Mouse (Mus musculus): ENCODE data around the gene Plcl2. TPM values are rescaled to one million over a fixed set of nuclear protein-coding genes. Genes with fewer than 3 reads are reported as not detected.

Gene Plcl2
- total RNA-seq, 1 experiment = 2.7 TPM

GRCm38 (mm10) chr17:50480867-50481266, 28.3 kb upstream of the Plcl2 start:
- H3K4me3 ChIP-seq (ENCODE audit: insufficient read depth in 1 of 2, low read depth in 1 of 2, low read length in 2 of 2, poor library complexity in 1 of 2, severe bottlenecking in 1 of 2) = no peak overlapping the region
- in situ Hi-C loops (cut with MboI; ENCODE audit: low sequenced_read_pairs in 2 of 2, unreplicated experiment in 2 of 2) = no loop called here
- no peaks in the 10 kb centered on the region; a peak in 1 of 4 replicates for H3K4me1 ChIP-seq (ENCODE audit: control insufficient read depth in 2 of 2, insufficient read depth in 2 of 2, low read length in 2 of 2, poor library complexity in 1 of 2)
- TF ChIP-seq ZNF384 (IDR thresholded peaks at IDR 0.05; ENCODE audit: low read depth, low read length) = no peak
- H3K27ac ChIP-seq (ENCODE audit: insufficient read depth, low read depth, low read length, poor library complexity, severe bottlenecking) = no peak overlapping the region
- no peak for DNase-seq (ENCODE audit: low read depth, low spot score)
- no peaks in the 10 kb centered on the region for H3K36me3 ChIP-seq (ENCODE audit: control insufficient read depth, insufficient read depth, low read length, poor library complexity, severe bottlenecking)
- no peak overlapping the region for H3K9ac ChIP-seq (ENCODE audit: insufficient read depth, low read depth, low read length, poor library complexity, severe bottlenecking)
- H3K9me3 ChIP-seq (ENCODE audit: control insufficient read depth, insufficient read depth, low read depth, low read length) = no peaks in the 10 kb centered on the region

DNA sequence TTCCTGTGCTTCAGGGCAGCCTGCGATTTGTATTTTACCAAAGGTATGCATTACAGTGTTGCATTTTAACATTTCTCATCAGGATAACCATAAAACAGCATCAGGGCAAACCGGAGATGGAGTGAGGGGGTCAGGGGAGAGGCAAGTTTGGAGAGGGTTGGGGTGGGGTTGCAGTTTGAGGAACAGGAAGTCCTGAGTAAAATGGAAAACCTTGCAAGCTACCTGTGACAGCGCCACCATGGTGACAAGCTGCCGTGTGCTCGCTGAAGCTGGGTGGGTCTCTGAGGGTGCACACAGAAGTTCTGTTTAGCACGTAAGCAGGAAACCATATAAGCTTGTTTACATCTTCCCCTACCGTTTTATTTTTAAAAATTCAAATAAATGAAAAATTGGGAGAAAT, 25.5 kb upstream of the Plcl2 start:
- in situ Hi-C loops (cut with MboI; ENCODE audit: low sequenced_read_pairs in 2 of 2, unreplicated experiment in 2 of 2) = no loop called here
- no peak overlapping the region for H3K4me3 ChIP-seq (ENCODE audit: insufficient read depth in 1 of 2, low read depth in 1 of 2, low read length in 2 of 2, poor library complexity in 1 of 2, severe bottlenecking in 1 of 2)
- no peaks in the 10 kb centered on the region; a peak in 1 of 4 replicates for H3K4me1 ChIP-seq (ENCODE audit: control insufficient read depth in 2 of 2, insufficient read depth in 2 of 2, low read length in 2 of 2, poor library complexity in 1 of 2)

GRCm38 (mm10) chr17:50484981-50485380, 24.2 kb upstream of the Plcl2 start:
- no peak for DNase-seq (ENCODE audit: low read depth, low spot score)

More for the DNA sequence above, 25.5 kb upstream of the Plcl2 start:
- no peak overlapping the region for H3K27ac ChIP-seq (ENCODE audit: insufficient read depth, low read depth, low read length, poor library complexity, severe bottlenecking)
- no peak for DNase-seq (ENCODE audit: low read depth, low spot score)
- no peaks in the 10 kb centered on the region for H3K36me3 ChIP-seq (ENCODE audit: control insufficient read depth, insufficient read depth, low read length, poor library complexity, severe bottlenecking)
- no peaks in the 10 kb centered on the region for H3K9me3 ChIP-seq (ENCODE audit: control insufficient read depth, insufficient read depth, low read depth, low read length)
- no peak overlapping the region for H3K9ac ChIP-seq (ENCODE audit: insufficient read depth, low read depth, low read length, poor library complexity, severe bottlenecking)
- no peak for TF ChIP-seq CHD2 (IDR thresholded peaks at IDR 0.05; ENCODE audit: low read depth, low read length)
- no peak for TF ChIP-seq MAFK (IDR thresholded peaks at IDR 0.05; ENCODE audit: insufficient read depth, low read depth, low read length)
- no peak for TF ChIP-seq ZNF384 (IDR thresholded peaks at IDR 0.05; ENCODE audit: low read depth, low read length)
- no peak for TF ChIP-seq ZC3H11A (IDR thresholded peaks at IDR 0.05; ENCODE audit: borderline replicate concordance, low read depth, low read length)
- no peak for TF ChIP-seq HCFC1 (IDR thresholded peaks at IDR 0.05; ENCODE audit: borderline replicate concordance, insufficient read depth, low read length)

DNA sequence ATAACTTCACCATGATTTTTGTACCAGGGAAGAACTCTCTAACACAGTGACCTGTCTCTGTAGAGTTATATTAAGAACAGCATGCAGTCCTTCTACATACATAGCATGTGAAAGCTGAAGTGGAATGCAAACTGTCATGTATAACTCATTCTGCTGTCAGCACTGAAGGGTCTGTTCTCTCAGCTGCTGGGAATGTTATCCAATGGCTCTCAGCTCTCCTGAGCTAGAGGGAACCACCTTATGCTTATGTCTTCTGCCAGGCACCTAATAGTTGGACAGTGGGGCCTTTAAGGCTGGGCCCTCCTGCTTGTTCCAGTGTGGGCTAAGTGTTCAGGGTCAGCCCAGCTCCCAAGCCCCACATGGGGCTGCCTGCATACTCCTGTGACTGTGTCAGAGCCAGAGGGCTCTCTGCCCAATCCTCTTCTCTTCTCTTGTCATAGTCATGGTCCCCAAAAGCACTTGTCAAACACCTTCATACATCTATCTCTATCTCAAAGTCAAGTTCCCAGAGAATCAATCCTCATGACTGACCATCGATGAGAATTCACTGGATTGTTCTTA, 22.1 kb upstream of the Plcl2 start:
- Histone ChIP-seq H3K36me3 (ENCODE audit: control insufficient read depth, insufficient read depth, low read length, poor library complexity, severe bottlenecking) (no peaks in the 10 kb centered on the region), H3K4me3 (ENCODE audit: insufficient read depth in 1 of 2, low read depth in 1 of 2, low read length in 2 of 2, poor library complexity in 1 of 2, severe bottlenecking in 1 of 2) (no peak overlapping the region), H3K9me3 (ENCODE audit: control insufficient read depth, insufficient read depth, low read depth, low read length) (no peaks in the 10 kb centered on the region), H3K4me1 (ENCODE audit: control insufficient read depth in 2 of 2, insufficient read depth in 2 of 2, low read length in 2 of 2, poor library complexity in 1 of 2) (no peaks in the 10 kb centered on the region; a peak in 1 of 4 replicates), H3K27ac (ENCODE audit: insufficient read depth, low read depth, low read length, poor library complexity, severe bottlenecking) (no peak overlapping the region), H3K9ac (ENCODE audit: insufficient read depth, low read depth, low read length, poor library complexity, severe bottlenecking) (no peak overlapping the region)
- DNase-seq (ENCODE audit: low read depth, low spot score) = no peak
- no peak for TF ChIP-seq CHD2 (IDR thresholded peaks at IDR 0.05; ENCODE audit: low read depth, low read length)
- no peak for TF ChIP-seq ZNF384 (IDR thresholded peaks at IDR 0.05; ENCODE audit: low read depth, low read length)
- no peak for TF ChIP-seq MAFK (IDR thresholded peaks at IDR 0.05; ENCODE audit: insufficient read depth, low read depth, low read length)
- TF ChIP-seq HCFC1 (IDR thresholded peaks at IDR 0.05; ENCODE audit: borderline replicate concordance, insufficient read depth, low read length) = no peak
- no peak for TF ChIP-seq ZC3H11A (IDR thresholded peaks at IDR 0.05; ENCODE audit: borderline replicate concordance, low read depth, low read length)
- in situ Hi-C loops (cut with MboI; ENCODE audit: low sequenced_read_pairs in 2 of 2, unreplicated experiment in 2 of 2) = no loop called here

More at GRCm38 (mm10) chr17:50484981-50485380, 24.2 kb upstream of the Plcl2 start:
- H3K4me1 ChIP-seq (ENCODE audit: control insufficient read depth in 2 of 2, insufficient read depth in 2 of 2, low read length in 2 of 2, poor library complexity in 1 of 2) = no peaks in the 10 kb centered on the region; a peak in 1 of 4 replicates
- H3K27ac ChIP-seq (ENCODE audit: insufficient read depth, low read depth, low read length, poor library complexity, severe bottlenecking) = no peak overlapping the region
- H3K4me3 ChIP-seq (ENCODE audit: insufficient read depth in 1 of 2, low read depth in 1 of 2, low read length in 2 of 2, poor library complexity in 1 of 2, severe bottlenecking in 1 of 2) = no peak overlapping the region
- in situ Hi-C loops (cut with MboI; ENCODE audit: low sequenced_read_pairs in 2 of 2, unreplicated experiment in 2 of 2) = no loop called here
- H3K9me3 ChIP-seq (ENCODE audit: control insufficient read depth, insufficient read depth, low read depth, low read length) = no peaks in the 10 kb centered on the region
- no peaks in the 10 kb centered on the region for H3K36me3 ChIP-seq (ENCODE audit: control insufficient read depth, insufficient read depth, low read length, poor library complexity, severe bottlenecking)
- TF ChIP-seq MAFK (IDR thresholded peaks at IDR 0.05; ENCODE audit: insufficient read depth, low read depth, low read length) = no peak
- no peak for TF ChIP-seq ZNF384 (IDR thresholded peaks at IDR 0.05; ENCODE audit: low read depth, low read length)
- no peak for TF ChIP-seq CHD2 (IDR thresholded peaks at IDR 0.05; ENCODE audit: low read depth, low read length)
- no peak for TF ChIP-seq ZC3H11A (IDR thresholded peaks at IDR 0.05; ENCODE audit: borderline replicate concordance, low read depth, low read length)
- TF ChIP-seq HCFC1 (IDR thresholded peaks at IDR 0.05; ENCODE audit: borderline replicate concordance, insufficient read depth, low read length) = no peak
- H3K9ac ChIP-seq (ENCODE audit: insufficient read depth, low read depth, low read length, poor library complexity, severe bottlenecking) = no peak overlapping the region

GRCm38 (mm10) chr17:50487670-50488069, 21.5 kb upstream of the Plcl2 start:
- Histone ChIP-seq H3K9me3 (ENCODE audit: control insufficient read depth, insufficient read depth, low read depth, low read length) (no peaks in the 10 kb centered on the region), H3K36me3 (ENCODE audit: control insufficient read depth, insufficient read depth, low read length, poor library complexity, severe bottlenecking) (no peaks in the 10 kb centered on the region), H3K4me3 (ENCODE audit: insufficient read depth in 1 of 2, low read depth in 1 of 2, low read length in 2 of 2, poor library complexity in 1 of 2, severe bottlenecking in 1 of 2) (no peak overlapping the region), H3K9ac (ENCODE audit: insufficient read depth, low read depth, low read length, poor library complexity, severe bottlenecking) (no peak overlapping the region), H3K27ac (ENCODE audit: insufficient read depth, low read depth, low read length, poor library complexity, severe bottlenecking) (no peak overlapping the region), H3K4me1 (ENCODE audit: control insufficient read depth in 2 of 2, insufficient read depth in 2 of 2, low read length in 2 of 2, poor library complexity in 1 of 2) (no peaks in the 10 kb centered on the region; a peak in 1 of 4 replicates)
- DNase-seq (ENCODE audit: low read depth, low spot score) = no peak
- in situ Hi-C loops (cut with MboI; ENCODE audit: low sequenced_read_pairs in 2 of 2, unreplicated experiment in 2 of 2) = no loop called here
- no peak for TF ChIP-seq ZNF384 (IDR thresholded peaks at IDR 0.05; ENCODE audit: low read depth, low read length)
- TF ChIP-seq CHD2 (IDR thresholded peaks at IDR 0.05; ENCODE audit: low read depth, low read length) = no peak
- TF ChIP-seq ZC3H11A (IDR thresholded peaks at IDR 0.05; ENCODE audit: borderline replicate concordance, low read depth, low read length) = no peak
- TF ChIP-seq HCFC1 (IDR thresholded peaks at IDR 0.05; ENCODE audit: borderline replicate concordance, insufficient read depth, low read length) = no peak
- no peak for TF ChIP-seq MAFK (IDR thresholded peaks at IDR 0.05; ENCODE audit: insufficient read depth, low read depth, low read length)

Measured in ES-E14 (cell line).